Mouse (Mus musculus): ENCODE data around the gene Bloc1s3.
A peak's percentile ranks its signal among the peaks of the same experiment; 100 is the strongest.

The Bloc1s3 gene

GRCm38 (mm10) chr7:19477084-19477483, 31.1 kb downstream of the Bloc1s3 start:
- DNase-seq = no peak

DNA sequence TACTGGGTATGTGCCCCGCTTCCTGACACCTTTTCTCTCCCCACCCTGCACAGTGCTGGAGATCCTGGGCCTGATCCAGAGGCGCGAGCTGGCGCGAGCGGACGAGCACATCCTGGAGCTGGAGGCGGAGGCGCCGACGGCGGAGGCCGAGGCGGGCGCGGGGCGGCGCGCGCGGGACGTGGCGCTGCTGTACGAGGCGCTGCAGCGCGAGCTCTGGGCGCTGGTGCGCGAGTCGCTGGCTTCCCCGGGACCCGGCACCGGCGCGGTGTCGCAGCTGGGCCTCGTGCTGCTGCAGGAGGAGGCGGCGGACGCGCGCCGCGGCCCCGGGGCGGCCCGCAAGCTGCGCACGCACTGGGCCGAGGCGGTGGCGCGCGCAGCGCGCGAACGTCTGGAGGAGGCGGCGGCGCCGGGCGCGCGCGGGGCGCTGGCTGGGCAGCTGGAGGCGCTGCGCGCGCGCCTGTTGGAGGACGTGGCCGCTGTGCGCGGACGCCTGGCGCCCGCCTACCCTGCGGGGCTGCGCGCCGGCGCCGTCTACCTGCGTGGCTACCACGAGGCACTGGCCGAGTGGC, 34.2 kb downstream of the Bloc1s3 start:
- peak; percentile 78 for DNase-seq

GRCm38 (mm10) chr7:19472403-19472802, 35.8 kb downstream of the Bloc1s3 start:
- peak; percentile 59 for DNase-seq

DNA sequence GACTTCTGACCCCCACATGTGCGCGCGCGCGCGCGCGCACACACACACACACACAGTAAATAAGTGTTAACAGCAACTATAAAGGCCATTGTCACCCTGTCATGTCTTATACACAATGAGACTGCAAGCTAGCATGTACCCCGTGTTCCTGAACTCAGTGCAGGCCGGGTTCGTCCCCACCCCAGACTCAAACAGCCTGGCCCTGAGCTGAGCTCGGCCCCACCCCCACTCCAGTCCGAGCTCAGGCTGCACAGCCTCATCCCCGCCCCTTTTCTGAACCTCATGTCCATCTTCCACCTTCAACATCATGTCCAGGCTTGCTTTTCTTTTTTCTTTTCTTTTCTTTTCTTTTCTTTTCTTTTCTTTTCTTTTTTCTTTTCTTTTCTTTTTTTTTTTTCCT, 37.9 kb downstream of the Bloc1s3 start:
- no peak for DNase-seq

DNA sequence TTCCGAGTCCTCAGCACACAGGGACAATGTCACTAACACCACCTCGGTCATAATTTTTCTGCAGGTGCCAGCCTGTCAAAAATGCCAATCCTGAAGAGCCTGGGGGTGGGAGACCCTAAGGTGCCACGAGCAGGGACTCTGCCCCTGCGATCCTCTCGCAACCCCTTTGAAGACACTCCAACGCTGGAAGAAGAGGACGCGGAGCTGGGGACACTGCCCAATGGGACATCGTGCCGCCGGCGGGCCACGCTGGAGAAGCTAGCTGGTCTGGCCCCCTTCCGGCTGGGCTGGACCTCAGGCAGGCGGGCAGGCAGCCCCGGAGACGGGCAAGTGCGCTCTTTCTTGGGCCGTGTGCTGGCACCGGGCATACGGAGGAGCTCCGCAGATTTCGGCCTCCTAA, 38.8 kb downstream of the Bloc1s3 start:
- no peak for DNase-seq

DNA sequence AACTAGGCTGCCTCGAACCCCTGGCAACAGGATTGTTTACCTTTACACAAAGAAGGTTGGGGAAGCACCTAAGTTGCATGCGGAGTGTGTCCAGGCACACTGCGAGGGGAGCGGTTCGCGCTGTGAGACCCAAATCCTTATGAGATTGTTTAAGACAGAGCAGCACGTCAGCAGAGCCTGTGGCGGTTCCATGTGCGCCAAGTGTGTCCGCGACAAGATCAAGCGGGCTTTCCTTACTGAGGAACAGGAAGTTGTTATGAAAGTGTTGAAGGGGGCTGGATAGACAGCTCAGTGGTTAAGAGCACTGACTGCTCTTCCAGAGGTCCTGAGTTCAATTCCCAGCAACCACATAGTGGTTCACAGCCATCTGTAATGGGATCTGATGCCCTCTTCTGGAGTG, 39.9 kb downstream of the Bloc1s3 start:
- DNase-seq = no peak

DNA sequence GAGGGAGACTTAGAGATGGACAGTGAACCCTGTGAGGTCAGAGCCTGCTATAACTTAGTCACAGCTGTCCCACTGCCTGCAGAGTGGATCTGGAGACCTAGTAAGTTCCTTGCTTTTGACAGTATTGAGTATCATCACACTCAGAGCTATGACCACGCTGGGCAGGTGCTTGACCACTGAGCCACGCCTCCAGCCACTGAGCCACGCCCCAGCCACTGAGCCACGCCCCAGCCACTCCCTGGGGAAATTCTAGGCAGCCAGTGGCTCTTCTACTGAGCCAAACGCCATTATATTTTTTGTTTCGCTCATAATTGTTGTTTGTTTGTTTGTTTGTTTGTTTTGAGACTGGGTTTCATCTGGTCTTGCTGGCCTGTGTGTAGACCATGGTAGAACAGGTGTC, 40.5 kb downstream of the Bloc1s3 start:
- DNase-seq = no peak

DNA sequence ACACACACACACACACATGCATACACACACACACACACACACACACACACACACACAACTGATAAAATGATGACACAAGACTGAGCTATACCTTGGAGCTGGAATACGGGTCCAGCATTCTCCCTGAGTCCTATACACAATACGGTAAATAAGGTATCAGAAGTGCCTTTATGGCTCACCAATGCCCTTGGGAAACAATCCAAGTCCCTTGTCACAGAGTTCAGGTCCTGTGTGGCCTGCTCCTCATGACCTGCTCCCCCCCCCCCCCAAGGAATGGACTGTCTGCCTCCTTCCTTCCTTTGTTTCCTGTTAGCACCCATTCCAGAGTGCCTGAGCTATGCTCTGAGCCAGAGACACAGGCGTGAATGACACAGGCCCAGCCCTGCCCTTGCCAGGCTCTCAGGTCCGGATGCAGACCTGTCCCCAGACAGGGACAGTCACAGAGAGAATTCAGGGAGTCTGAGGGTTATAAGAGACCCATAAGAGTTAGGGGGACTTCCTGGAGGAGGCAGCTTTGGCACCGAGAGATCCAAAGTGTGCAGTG, 41.5 kb downstream of the Bloc1s3 start:
- no peak for DNase-seq

GRCm38 (mm10) chr7:19464367-19465307, 43.5 kb downstream of the Bloc1s3 start:
- no peak for DNase-seq

- DNase-seq = no peak
Measured at GRCm38 (mm10) chr7:19462884-19463381, 45.2 kb downstream of the Bloc1s3 start, which contains the start of gene Exoc3l2. Gene Exoc3l2, plus strand, starts transcription at chr7:19463331.

DNA sequence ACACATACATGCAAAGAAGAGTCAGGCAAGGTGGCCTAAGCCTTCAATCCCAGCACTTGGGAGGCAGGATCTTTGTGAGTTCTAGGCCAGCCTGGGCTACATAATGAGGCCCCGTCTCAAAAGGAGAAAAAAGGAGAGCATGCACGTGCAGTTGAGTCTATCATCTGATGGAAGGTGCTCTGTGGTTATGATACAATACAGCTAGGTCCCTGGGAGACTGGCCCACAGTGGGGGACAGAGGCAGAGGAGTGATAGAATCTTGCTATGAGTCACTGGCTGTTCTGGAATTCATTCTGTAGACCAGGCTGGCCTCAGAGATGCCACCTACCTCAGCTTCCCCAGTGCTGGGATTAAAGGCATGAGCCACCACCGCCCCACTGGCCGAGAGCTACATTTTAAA, 45.7 kb downstream of the Bloc1s3 start:
- DNase-seq = no peak

DNA sequence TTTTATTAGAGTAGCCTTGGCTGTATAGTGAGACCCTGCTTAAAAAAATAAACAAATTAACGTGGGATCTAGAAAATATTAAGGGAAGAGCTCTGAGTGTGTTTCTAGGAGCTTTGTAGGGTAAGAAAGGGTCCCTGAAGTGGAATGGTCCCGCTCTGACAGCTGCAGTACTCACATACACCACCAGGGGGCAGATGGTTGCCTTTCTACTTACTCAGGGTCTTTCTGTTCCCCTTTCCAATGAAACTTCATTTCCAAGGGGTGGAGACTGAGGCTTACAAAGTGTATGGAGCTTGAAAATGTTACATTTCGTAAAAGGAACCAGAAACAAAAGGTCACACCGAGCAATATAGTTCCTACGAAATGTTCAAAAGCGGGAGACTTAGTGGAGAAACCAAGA, 46.7 kb downstream of the Bloc1s3 start:
- peak; percentile 88 for DNase-seq

GRCm38 (mm10) chr7:19460500-19460899, 47.7 kb downstream of the Bloc1s3 start:
- DNase-seq = no peak

- no peak for DNase-seq
Measured at GRCm38 (mm10) chr7:19459144-19459870, 48.9 kb downstream of the Bloc1s3 start.

GRCm38 (mm10) chr7:19458591-19459111, 49.5 kb downstream of the Bloc1s3 start, which contains the start of gene Mark4:
Gene Mark4, minus strand, starts transcription at chr7:19458821.
- peak; percentile 79 for DNase-seq

- DNase-seq = peak; percentile 61
Measured at GRCm38 (mm10) chr7:19458072-19458486, 50.1 kb downstream of the Bloc1s3 start.

- no peak for DNase-seq
Measured at GRCm38 (mm10) chr7:19457414-19458071, 50.6 kb downstream of the Bloc1s3 start.

GRCm38 (mm10) chr7:19456628-19457027, 51.5 kb downstream of the Bloc1s3 start:
- DNase-seq = no peak

GRCm38 (mm10) chr7:19455819-19456495, 52.2 kb downstream of the Bloc1s3 start:
- DNase-seq = no peak

DNA sequence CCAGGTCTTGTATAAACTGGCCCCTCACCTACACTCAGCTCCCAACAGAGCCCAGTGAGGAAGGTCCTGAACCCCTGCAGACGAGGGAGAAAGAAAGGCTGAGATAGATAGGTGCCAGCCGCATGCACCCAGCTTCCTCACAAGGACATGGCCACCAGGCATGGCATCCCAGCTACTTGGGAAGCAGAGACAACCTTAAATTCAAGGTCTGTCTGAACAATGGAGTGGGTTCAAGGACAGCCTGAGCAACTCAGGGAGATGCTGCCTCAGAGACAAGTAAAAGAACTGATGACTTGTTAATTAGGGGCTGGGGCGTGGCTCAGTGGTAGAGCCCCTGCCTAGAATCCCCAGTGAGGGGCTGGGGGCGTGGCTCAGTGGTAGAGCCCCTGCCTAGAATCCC, 53.0 kb downstream of the Bloc1s3 start:
- no peak for DNase-seq
